Mouse (Mus musculus) stomach, adult 2 months (tissue): ENCODE results near the gene Spock3. TPM values are rescaled to one million over a fixed set of nuclear protein-coding genes. Genes with fewer than 3 reads are reported as not detected.

Experiments used
- polyA plus RNA-seq: library from polyadenylated mRNA; depleted of rRNA; stranded (reverse); fragments of >200 nt; gene quantifications from 2 replicates; pipeline ENCODE4 v1.2.3, GENCODE M21; 2012; rRNA removed

The Spock3 gene
- polyA plus RNA-seq, result 0.03 TPM in 1 of 2 replicates, not detected in the other

GRCm38 (mm10) chr8:62950709-62951108, at the start of gene Spock3:
Gene Spock3, plus strand, starts transcription at chr8:62951009.

